13 mouse cellular contexts compared by ENCODE assay signal in the genomic region with DNA sequence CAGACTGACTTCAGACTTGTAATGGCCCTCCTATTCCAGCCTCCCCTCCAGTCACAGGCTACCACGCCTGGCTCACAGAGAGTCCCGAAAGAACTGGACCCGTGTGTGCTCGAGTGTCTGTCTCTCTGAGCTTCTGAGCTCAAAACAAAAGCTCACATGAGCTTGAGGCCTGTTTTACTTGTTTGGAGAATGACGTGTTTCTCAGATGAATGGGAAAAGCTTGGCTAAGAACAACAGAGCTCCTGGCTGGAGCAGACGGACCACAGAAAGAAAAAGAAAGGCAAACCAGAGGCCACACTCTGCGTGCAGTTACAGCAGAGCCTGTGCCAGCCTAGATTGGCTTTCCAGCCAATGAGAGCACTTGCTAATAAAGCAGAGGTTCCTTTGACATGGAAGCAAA.
A peak's percentile ranks its signal among the peaks of the same experiment; 100 is the strongest.
DNase-seq lines count a peak whose midpoint lies in the region; ATAC-seq and TF ChIP-seq lines count a peak whose summit lies in the region.
"Had no signal": no experiment of that assay in that cellular context is flagged by ENCODE, and none has a peak within 500 bp of the region (broad histone marks: within the 10 kb centered on the region; RNA-seq: fewer than 3 reads in every experiment).

No protein-coding gene starts in this region.

- 58% methylated on average over 7 of the region's 7 CpGs for WGBS in limb, embryonic 14.5 days
- WGBS in limb, embryonic 10.5 days, result 82% methylated on average over 7 of the region's 7 CpGs
- 36% methylated on average over 7 of the region's 7 CpGs for WGBS in hindbrain, embryonic 12.5 days
- WGBS in midbrain, embryonic 15.5 days, result 23% methylated on average over 7 of the region's 7 CpGs

- no peaks in the 10 kb centered on the region for H3K9me3 ChIP-seq in limb, embryonic 14.5 days (ENCODE audit: control insufficient read depth, low read length)
- H3K9me3 ChIP-seq in limb, embryonic 10.5 days (replicated peaks), result no peaks in the 10 kb centered on the region
- no peaks in the 10 kb centered on the region for H3K9me3 ChIP-seq in hindbrain, embryonic 12.5 days (replicated peaks)
- no peaks in the 10 kb centered on the region for H3K9me3 ChIP-seq in midbrain, embryonic 15.5 days
- H3K9me3 ChIP-seq: kidney, embryonic 15.5 days had no signal

- H3K27me3 ChIP-seq in limb, embryonic 14.5 days (ENCODE audit: control insufficient read depth, insufficient read depth, low read length), result no peaks in the 10 kb centered on the region
- H3K27me3 ChIP-seq in limb, embryonic 10.5 days (ENCODE audit: low read depth, poor library complexity, severe bottlenecking), result no peaks in the 10 kb centered on the region
- no peaks in the 10 kb centered on the region for H3K27me3 ChIP-seq in hindbrain, embryonic 12.5 days
- 0 out of 2 replicates have a peak, but pooled peaks cover 2% of the 10 kb centered on the region for H3K27me3 ChIP-seq in midbrain, embryonic 15.5 days (replicated peaks)
- H3K27me3 ChIP-seq: kidney, embryonic 15.5 days had no signal

- no peak for DNase-seq in limb, embryonic 14.5 days (ENCODE audit: low spot score)
- no peak for DNase-seq in limb, embryonic 10.5 days (ENCODE audit: low spot score)
- DNase-seq in fibroblast of lung, adult 2 months (ENCODE audit: low read depth), result peak; percentile 81
- no peak for DNase-seq in kidney, postnatal 14 days
- DNase-seq in kidney, postnatal 4 days, result no peak
- DNase-seq: right cerebral cortex, postnatal 4 days; thymus, postnatal 25 days had no signal

- H3K4me2 ChIP-seq in limb, embryonic 14.5 days (replicated peaks; ENCODE audit: low read depth, low read length, severe bottlenecking), result no peak overlapping the region
- no peak overlapping the region for H3K4me2 ChIP-seq in hindbrain, embryonic 12.5 days (replicated peaks)
- no peak overlapping the region for H3K4me2 ChIP-seq in midbrain, embryonic 15.5 days
- H3K4me2 ChIP-seq: kidney, embryonic 15.5 days had no signal

- no peak for TF ChIP-seq POLR2A in limb, embryonic 14.5 days (IDR thresholded peaks at IDR 0.05; ENCODE audit: borderline replicate concordance, extremely low read depth, insufficient read depth, insufficient read length)

- H3K4me3 ChIP-seq in limb, embryonic 14.5 days (replicated peaks; ENCODE audit: low read length), result no peak overlapping the region
- no peak overlapping the region for H3K4me3 ChIP-seq in limb, embryonic 10.5 days
- no peak overlapping the region for H3K4me3 ChIP-seq in hindbrain, embryonic 12.5 days
- no peak overlapping the region for H3K4me3 ChIP-seq in midbrain, embryonic 15.5 days
- H3K4me3 ChIP-seq: heart, adult 2 months; kidney, embryonic 15.5 days had no signal

- H3K4me1 ChIP-seq in limb, embryonic 14.5 days (ENCODE audit: control insufficient read depth, insufficient read depth, low read length), result no peaks in the 10 kb centered on the region
- peaks cover 14% of the 10 kb centered on the region for H3K4me1 ChIP-seq in limb, embryonic 10.5 days
- H3K4me1 ChIP-seq in hindbrain, embryonic 12.5 days, result peaks cover 16% of the 10 kb centered on the region
- H3K4me1 ChIP-seq in midbrain, embryonic 15.5 days, result peaks cover 14% of the 10 kb centered on the region
- H3K4me1 ChIP-seq: kidney, embryonic 15.5 days had no signal

- H3K27ac ChIP-seq in limb, embryonic 14.5 days (replicated peaks; ENCODE audit: low read depth, low read length), result peak overlapping the region; percentile 21; the same call in 1 of the 2 replicates
- no peak overlapping the region for H3K27ac ChIP-seq in limb, embryonic 10.5 days
- H3K27ac ChIP-seq in hindbrain, embryonic 12.5 days, result peak overlapping the region; percentile 5; the same call in 1 of the 2 replicates
- H3K27ac ChIP-seq in midbrain, embryonic 15.5 days, result no peak overlapping the region
- H3K27ac ChIP-seq: heart, adult 2 months; kidney, embryonic 15.5 days had no signal

- H3K9ac ChIP-seq in limb, embryonic 14.5 days (ENCODE audit: low read depth, low read length, severe bottlenecking), result no peak overlapping the region
- H3K9ac ChIP-seq in hindbrain, embryonic 12.5 days, result no peak overlapping the region
- H3K9ac ChIP-seq in midbrain, embryonic 15.5 days, result no peak overlapping the region
- H3K9ac ChIP-seq: kidney, embryonic 15.5 days had no signal

- H3K36me3 ChIP-seq in limb, embryonic 14.5 days (ENCODE audit: control insufficient read depth, insufficient read depth, low read length), result no peaks in the 10 kb centered on the region
- 0 out of 2 replicates have a peak, but pooled peaks cover 4% of the 10 kb centered on the region for H3K36me3 ChIP-seq in limb, embryonic 10.5 days
- no peaks in the 10 kb centered on the region for H3K36me3 ChIP-seq in hindbrain, embryonic 12.5 days
- no peaks in the 10 kb centered on the region for H3K36me3 ChIP-seq in midbrain, embryonic 15.5 days (replicated peaks)
- H3K36me3 ChIP-seq: kidney, embryonic 15.5 days had no signal

- ATAC-seq in limb, embryonic 14.5 days (ENCODE audit: low FRiP score, low read depth), result no peak
- peak; percentile 49; the same call in 1 of the 2 replicates for ATAC-seq in hindbrain, embryonic 12.5 days (ENCODE audit: low FRiP score)
- ATAC-seq in midbrain, embryonic 15.5 days (replicated peaks), result peak; percentile 55; the same call in 1 of the 2 replicates
- ATAC-seq in megakaryocyte progenitor cell, adult 5-6 weeks (replicated peaks; ENCODE audit: poor library complexity), result no peak
- ATAC-seq: activated CD4-positive, CD25-positive, alpha-beta regulatory T cell, adult 4 months had no signal

Comparison
In these comparisons a context has a peak if more than half of its experiments do, and no peak if none do; other contexts are left out.
1. H3K27ac ChIP-seq: peak in limb, embryonic 14.5 days (single experiment) and hindbrain, embryonic 12.5 days (single experiment); none in limb, embryonic 10.5 days (single experiment) and midbrain, embryonic 15.5 days (single experiment).
2. ATAC-seq: peak in hindbrain, embryonic 12.5 days (single experiment) and midbrain, embryonic 15.5 days (single experiment); none in limb, embryonic 14.5 days (single experiment) and megakaryocyte progenitor cell, adult 5-6 weeks (single experiment).